16 mouse cellular contexts compared by ENCODE assay signal in genomic region chr8:73614106-73614505, GRCm38 (mm10).
"Had no signal": no experiment of that assay in that cellular context is flagged by ENCODE, and none has a peak within 500 bp of the region (broad histone marks: within the 10 kb centered on the region; RNA-seq: fewer than 3 reads in every experiment).

No protein-coding gene starts in this region.

- H3K4me3 ChIP-seq: lung, embryonic 15.5 days; megakaryocyte, embryonic 14.5 days; midbrain, embryonic 13.5 days; midbrain, embryonic 15.5 days; neural tube, embryonic 12.5 days; stomach, embryonic 15.5 days had no signal

- H3K4me1 ChIP-seq: lung, embryonic 15.5 days; megakaryocyte, embryonic 14.5 days; midbrain, embryonic 13.5 days; midbrain, embryonic 15.5 days; neural tube, embryonic 12.5 days; stomach, embryonic 15.5 days had no signal

- DNase-seq: liver, postnatal 0 days; lung, adult 2 months; lung, postnatal 14 days; lung, postnatal 36 days; right cerebral cortex, postnatal 14 days; thymus, adult 18-20 months; thymus, postnatal 14 days; thymus, postnatal 36 days had no signal

- H3K27ac ChIP-seq: lung, embryonic 15.5 days; macrophage; midbrain, embryonic 13.5 days; midbrain, embryonic 15.5 days; neural tube, embryonic 12.5 days; stomach, embryonic 15.5 days; stomach, postnatal 0 days had no signal
